Mouse (Mus musculus) embryonic facial prominence, embryonic 11.5 days (tissue): Measurements from ENCODE around the gene Hnrnpr. TPM values are rescaled to one million over a fixed set of nuclear protein-coding genes. Genes with fewer than 3 reads are reported as not detected.

Experiments used
- ATAC-seq: fragments of 200-750 bp; cut with Nextera tagmentation; replicated peaks from 2 replicates; pipeline ENCODE4 v1.8.0; 2017; ENCODE audit warnings: low read depth; ENCODE audit not compliant: insufficient number of reproducible peaks, low FRiP score, low TSS enrichment
- DNase-seq: peaks from one replicate; pipeline ENCODE4 v3.0.0-alpha.2; 2015; ENCODE audit warnings: low spot score
- H3K27ac ChIP-seq: fragments of 300-500 bp; sonication (generic); replicated peaks from 2 replicates; pipeline ENCODE4 v1.5.1; 2014; ENCODE audit warnings: mild to moderate bottlenecking, low read depth, low read length, control low read depth
- H3K27me3 ChIP-seq: fragments of 300-500 bp; sonication (generic); 2 replicates; pipeline ENCODE4 v1.6.1; 2014; ENCODE audit warnings: mild to moderate bottlenecking, low read length, moderate library complexity, mixed read lengths; ENCODE audit not compliant: control insufficient read depth, insufficient read depth
- H3K36me3 ChIP-seq: fragments of 300-500 bp; sonication (generic); replicated peaks from 2 replicates; pipeline ENCODE4 v1.6.1; 2014; ENCODE audit warnings: low read depth, mild to moderate bottlenecking, low read length, moderate library complexity, mixed read lengths; ENCODE audit not compliant: control insufficient read depth, insufficient read depth
- H3K4me1 ChIP-seq: fragments of 300-500 bp; sonication (generic); 2 replicates; pipeline ENCODE4 v1.6.1; 2014; ENCODE audit warnings: low read length, mixed read lengths; ENCODE audit not compliant: control insufficient read depth, insufficient read depth
- H3K4me2 ChIP-seq: fragments of 300-500 bp; sonication (generic); 2 replicates; pipeline ENCODE4 v1.6.1; 2014; ENCODE audit warnings: low read depth, mild to moderate bottlenecking, control low read depth, low read length, moderate library complexity
- H3K4me3 ChIP-seq: fragments of 300-500 bp; sonication (generic); 2 replicates; pipeline ENCODE4 v1.5.1; 2014; ENCODE audit warnings: low read depth, low read length, control low read depth
- H3K9ac ChIP-seq: fragments of 300-500 bp; sonication (generic); replicated peaks from 2 replicates; pipeline ENCODE4 v1.6.1; 2014; ENCODE audit warnings: mild to moderate bottlenecking, control low read depth, low read length
- H3K9me3 ChIP-seq: fragments of 300-500 bp; sonication (generic); replicated peaks from 2 replicates; pipeline ENCODE4 v1.6.1; 2016; ENCODE audit warnings: mild to moderate bottlenecking, low read length, inconsistent platforms, mixed read lengths; ENCODE audit not compliant: control insufficient read depth
- WGBS: fragments of 180-500 bp; shearing (Covaris S2); extraction: QIAGEN DNeasy Blood & Tissue Kit; methylation state at CpG from one replicate; pipeline ENCODE4 v1.1.7; 2014; 5-methylcytosine and 5-hydroxymethylcytosine counted together
- polyA plus RNA-seq: library from polyadenylated mRNA; unstranded; fragments of >200 nt; fragmentation: Nextera tagmentation; extraction: Ambion mirVana; gene quantifications from 2 replicates; pipeline ENCODE4 v1.2.1, GENCODE M21; 2014

Gene Hnrnpr
- polyA plus RNA-seq, 1 experiment from 2014 or later, result 203 TPM

- H3K36me3 ChIP-seq, result peaks cover 13% of the 10 kb centered on the region
- no peak overlapping the region for H3K27ac ChIP-seq
- WGBS, result 52% methylated on average over 39 of the region's 39 CpGs
- ATAC-seq, result no peak
- no peaks in the 10 kb centered on the region for H3K9me3 ChIP-seq
- DNase-seq, result no peak
- H3K4me2 ChIP-seq, result no peak overlapping the region
- peaks cover 6% of the 10 kb centered on the region for H3K27me3 ChIP-seq
- H3K4me1 ChIP-seq, result no peaks in the 10 kb centered on the region; the same call in 1 of the 2 replicates
- H3K9ac ChIP-seq, result no peak overlapping the region; the same call in 1 of the 2 replicates
- H3K4me3 ChIP-seq, result no peak overlapping the region
Observed at GRCm38 (mm10) chr4:136290781-136291595, 19.8 kb upstream of the Hnrnpr start.

GRCm38 (mm10) chr4:136291692-136292091 is 19.1 kb upstream of the Hnrnpr start:
- no peaks in the 10 kb centered on the region for H3K9me3 ChIP-seq
- ATAC-seq (no peak), DNase-seq (no peak)
- no peaks in the 10 kb centered on the region; the same call in 1 of the 2 replicates for H3K4me1 ChIP-seq
- no peak overlapping the region for H3K4me3 ChIP-seq
- 93% methylated on average over 6 of the region's 6 CpGs for WGBS
- no peak overlapping the region for H3K4me2 ChIP-seq
- peaks cover 6% of the 10 kb centered on the region for H3K27me3 ChIP-seq
- no peak overlapping the region for H3K9ac ChIP-seq
- no peak overlapping the region for H3K27ac ChIP-seq
- H3K36me3 ChIP-seq, result peaks cover 13% of the 10 kb centered on the region

GRCm38 (mm10) chr4:136295941-136296340 is 14.8 kb upstream of the Hnrnpr start:
- Histone ChIP-seq H3K4me2 (no peak overlapping the region), H3K27ac (no peak overlapping the region), H3K9me3 (no peaks in the 10 kb centered on the region), H3K27me3 (no peaks in the 10 kb centered on the region), H3K4me1 (no peaks in the 10 kb centered on the region), H3K9ac (no peak overlapping the region), H3K36me3 (peaks cover 4% of the 10 kb centered on the region), H3K4me3 (no peak overlapping the region)
- ATAC-seq (no peak), DNase-seq (no peak)
- 77% methylated on average over 7 of the region's 7 CpGs for WGBS

DNA sequence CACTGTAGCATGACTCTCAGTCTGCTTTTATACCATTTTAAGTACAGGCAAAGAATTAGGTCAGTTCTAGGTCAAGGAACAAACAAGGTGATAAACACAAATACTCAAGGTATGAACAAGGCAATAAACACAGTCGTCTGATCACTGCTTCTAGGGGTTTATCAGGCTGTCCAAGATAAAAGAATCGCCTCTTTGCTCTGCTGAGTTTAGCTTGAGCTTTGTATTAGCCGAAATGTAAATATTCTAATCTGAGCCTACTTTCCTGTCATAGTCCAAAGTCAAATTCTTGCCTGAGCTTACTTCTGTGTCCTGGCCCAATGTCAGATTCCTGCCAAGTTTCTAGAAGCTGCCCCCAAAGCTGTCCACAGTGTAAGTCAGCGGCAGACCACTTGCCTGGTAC is 8.3 kb upstream of the Hnrnpr start:
- WGBS, result 80% methylated on average over 4 of the region's 4 CpGs
- H3K27ac ChIP-seq, result no peak overlapping the region
- DNase-seq (no peak), ATAC-seq (no peak)
- no peaks in the 10 kb centered on the region for H3K27me3 ChIP-seq
- no peaks in the 10 kb centered on the region for H3K9me3 ChIP-seq
- H3K36me3 ChIP-seq, result no peaks in the 10 kb centered on the region
- H3K4me1 ChIP-seq, result no peaks in the 10 kb centered on the region
- H3K4me3 ChIP-seq, result no peak overlapping the region
- H3K9ac ChIP-seq, result no peak overlapping the region
- no peak overlapping the region for H3K4me2 ChIP-seq

- H3K9ac ChIP-seq, result no peak overlapping the region
- H3K36me3 ChIP-seq, result no peaks in the 10 kb centered on the region
- WGBS, result 47% methylated on average over 2 of the region's 2 CpGs
- no peaks in the 10 kb centered on the region for H3K27me3 ChIP-seq
- ATAC-seq (no peak), DNase-seq (no peak)
- H3K4me1 ChIP-seq, result no peaks in the 10 kb centered on the region
- no peak overlapping the region for H3K27ac ChIP-seq
- H3K9me3 ChIP-seq, result no peaks in the 10 kb centered on the region
- no peak overlapping the region for H3K4me3 ChIP-seq
- no peak overlapping the region for H3K4me2 ChIP-seq
Observed at GRCm38 (mm10) chr4:136304181-136304580, 6.6 kb upstream of the Hnrnpr start.

DNA sequence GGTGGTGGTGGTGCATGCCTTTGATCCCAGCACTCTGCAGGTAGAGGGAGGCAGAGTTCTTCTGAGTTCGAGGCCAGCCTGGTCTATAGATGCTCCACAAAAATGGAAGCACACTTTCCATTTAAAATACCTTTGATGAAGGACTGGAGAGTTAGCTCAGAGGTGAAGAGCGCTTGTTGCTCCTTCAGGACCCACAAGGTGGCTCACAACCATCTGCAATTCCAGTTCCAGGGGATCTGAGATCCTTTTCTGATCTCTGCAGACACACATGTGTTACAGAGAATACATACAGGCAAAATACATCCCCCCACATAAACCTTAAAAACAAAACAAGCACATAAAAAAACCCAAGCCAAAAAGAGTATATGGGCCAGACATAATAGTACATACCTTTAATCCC is 2.4 kb upstream of the Hnrnpr start:
- DNase-seq (no peak), ATAC-seq (no peak)
- Histone ChIP-seq H3K4me2 (no peak overlapping the region), H3K36me3 (no peaks in the 10 kb centered on the region), H3K9me3 (no peaks in the 10 kb centered on the region), H3K27ac (no peak overlapping the region), H3K4me1 (no peaks in the 10 kb centered on the region), H3K9ac (no peak overlapping the region), H3K27me3 (no peaks in the 10 kb centered on the region), H3K4me3 (no peak overlapping the region)
- WGBS, result 58% methylated on average over 2 of the region's 2 CpGs

- peak overlapping the region; percentile 95 for H3K4me3 ChIP-seq
Observed at GRCm38 (mm10) chr4:136309780-136310179, 962 bp upstream of the Hnrnpr start.

More at GRCm38 (mm10) chr4:136309780-136310179, 962 bp upstream of the Hnrnpr start:
- H3K27ac ChIP-seq, result peak overlapping the region; percentile 85
- H3K4me1 ChIP-seq, result no peaks in the 10 kb centered on the region
- DNase-seq (peak; percentile 74), ATAC-seq (no peak)
- no peaks in the 10 kb centered on the region for H3K9me3 ChIP-seq
- no peaks in the 10 kb centered on the region for H3K36me3 ChIP-seq
- H3K4me2 ChIP-seq, result peak overlapping the region; percentile 50
- H3K27me3 ChIP-seq, result no peaks in the 10 kb centered on the region
- 4% methylated on average over 11 of the region's 11 CpGs for WGBS
- peak overlapping the region; percentile 77 for H3K9ac ChIP-seq
